7 mouse cellular contexts compared by ENCODE assay signal in the genomic region with DNA sequence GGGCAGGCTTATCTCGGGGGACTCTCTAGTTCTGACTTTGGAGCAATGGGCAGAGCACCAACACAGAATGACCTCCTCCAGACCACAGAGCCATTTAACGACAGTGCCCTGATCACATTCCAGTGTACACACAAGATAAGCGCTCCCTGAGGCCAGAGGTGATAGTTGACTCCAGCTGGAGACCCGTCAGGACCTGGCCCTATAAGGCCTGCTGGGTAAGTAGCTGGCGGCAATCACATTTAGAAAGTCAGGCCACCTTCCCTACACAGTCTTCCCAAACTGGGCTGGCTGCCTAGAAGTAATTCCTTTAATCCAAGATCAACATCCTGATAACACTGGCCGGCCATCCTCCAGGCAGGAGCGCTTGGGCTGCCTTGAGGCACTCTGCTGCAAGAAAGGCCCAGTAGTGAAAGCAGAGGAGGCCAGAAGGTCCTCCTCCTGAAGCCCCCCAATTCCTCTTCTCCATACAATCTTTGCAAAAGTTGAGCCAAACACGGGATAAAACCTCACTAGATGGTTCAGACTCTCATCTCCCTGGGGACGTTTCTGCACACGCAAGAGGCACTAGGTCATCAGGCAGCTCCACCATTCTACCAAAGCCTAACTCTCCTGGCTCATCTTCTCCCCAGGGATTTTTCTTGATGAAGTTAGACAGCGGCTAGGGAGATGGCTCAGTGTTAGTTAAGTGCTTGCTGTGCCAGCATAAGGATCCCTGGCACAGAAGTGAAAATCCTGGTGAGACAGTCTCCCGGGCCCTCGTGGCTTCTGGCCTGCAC. TPM values are rescaled to one million over a fixed set of nuclear protein-coding genes. Genes with fewer than 3 reads are reported as not detected.
DNase-seq lines count a peak whose midpoint lies in the region; ATAC-seq lines count a peak whose summit lies in the region.

No protein-coding gene starts in this region.

- peak; percentile 50 for ATAC-seq in heart, embryonic 15.5 days (replicated peaks; ENCODE audit: insufficient number of reproducible peaks, insufficient read depth, low FRiP score, low read depth)

- H3K9me3 ChIP-seq in heart, embryonic 15.5 days (replicated peaks) = no peaks in the 10 kb centered on the region
- H3K9me3 ChIP-seq in midbrain, embryonic 10.5 days (replicated peaks) = no peaks in the 10 kb centered on the region

- peak; percentile 48 for DNase-seq in urinary bladder, postnatal 14 days (ENCODE audit: low spot score)
- DNase-seq in urinary bladder, postnatal 10 days (ENCODE audit: low spot score) = no peak
- DNase-seq in liver = peak; percentile 78
- no peak for DNase-seq in midbrain, embryonic 10.5 days (ENCODE audit: low spot score)
- DNase-seq in retina, postnatal 1 day = no peak
- DNase-seq in ovary, postnatal 10 days (ENCODE audit: low spot score) = no peak

- peaks cover 42% of the 10 kb centered on the region for H3K4me1 ChIP-seq in heart, embryonic 15.5 days (replicated peaks)
- H3K4me1 ChIP-seq in midbrain, embryonic 10.5 days = peaks cover 18% of the 10 kb centered on the region

- no peak overlapping the region for H3K9ac ChIP-seq in heart, embryonic 15.5 days

- H3K27me3 ChIP-seq in heart, embryonic 15.5 days = no peaks in the 10 kb centered on the region
- no peaks in the 10 kb centered on the region for H3K27me3 ChIP-seq in midbrain, embryonic 10.5 days (ENCODE audit: low read depth, poor library complexity, severe bottlenecking)

- peak overlapping the region; percentile 52 for H3K27ac ChIP-seq in heart, embryonic 15.5 days
- no peak overlapping the region for H3K27ac ChIP-seq in midbrain, embryonic 10.5 days (replicated peaks)

- no peaks in the 10 kb centered on the region for H3K36me3 ChIP-seq in heart, embryonic 15.5 days
- H3K36me3 ChIP-seq in midbrain, embryonic 10.5 days = peaks cover 7% of the 10 kb centered on the region; the same call in 1 of the 2 replicates

- no peak overlapping the region for H3K4me3 ChIP-seq in heart, embryonic 15.5 days
- no peak overlapping the region for H3K4me3 ChIP-seq in midbrain, embryonic 10.5 days

- WGBS in heart, embryonic 15.5 days = 32% methylated on average over 13 of the region's 13 CpGs
- WGBS in midbrain, embryonic 10.5 days = 74% methylated on average over 13 of the region's 13 CpGs

- peak overlapping the region; percentile 19; the same call in 1 of the 2 replicates for H3K4me2 ChIP-seq in heart, embryonic 15.5 days

RNA-seq across cellular contexts. Expression of gene Tbc1d2b, which starts 9.8 kb away (rescaled TPM):
- 5.4 and 9.7 TPM in 2 replicates for polyA plus RNA-seq in heart, embryonic 15.5 days (2015; fragmentation: Nextera tagmentation; extraction: Ambion mirVana)
- polyA plus RNA-seq in midbrain, embryonic 10.5 days (2016; fragmentation: Nextera tagmentation; extraction: Ambion mirVana) = 7.9 and 8.9 TPM in 2 replicates

Comparison
In these comparisons a context has a peak if more than half of its experiments do, and no peak if none do; other contexts are left out.
1. DNase-seq: peak in urinary bladder, postnatal 14 days (single experiment) and liver (single experiment); none in urinary bladder, postnatal 10 days (single experiment), midbrain, embryonic 10.5 days (single experiment), retina, postnatal 1 day (single experiment) and ovary, postnatal 10 days (single experiment).